Mouse (Mus musculus): ENCODE measurements around the gene Usp10.

Usp10 gene

GRCm38 (mm10) chr8:119952747-119953146 is 42.6 kb downstream of the Usp10 start:
- CTCF ChIA-PET = no interaction called here

GRCm38 (mm10) chr8:119955333-119955732 is 45.2 kb downstream of the Usp10 start:
- CTCF ChIA-PET = no interaction called here

GRCm38 (mm10) chr8:119958076-119958475 is 47.9 kb downstream of the Usp10 start:
- CTCF ChIA-PET = interaction anchor here (0.6 kb wide), 1 partner anchor 72 kb away, joined by 3 read pairs; no protein-coding TSS in a partner anchor

- CTCF ChIA-PET = no interaction called here
Measured at GRCm38 (mm10) chr8:119960531-119961104, 50.5 kb downstream of the Usp10 start.

- CTCF ChIA-PET = no interaction called here
Measured at GRCm38 (mm10) chr8:119964859-119965258, 54.7 kb downstream of the Usp10 start.

- CTCF ChIA-PET = no interaction called here
Measured at GRCm38 (mm10) chr8:119967435-119967834, 57.3 kb downstream of the Usp10 start.

GRCm38 (mm10) chr8:119970169-119970568 is 60.0 kb downstream of the Usp10 start:
- CTCF ChIA-PET = no interaction called here

- CTCF ChIA-PET = no interaction called here
Measured at GRCm38 (mm10) chr8:119972558-119972957, 62.4 kb downstream of the Usp10 start.

GRCm38 (mm10) chr8:119978770-119979381 is 68.7 kb downstream of the Usp10 start:
- CTCF ChIA-PET = no interaction called here

- CTCF ChIA-PET = no interaction called here
Measured at GRCm38 (mm10) chr8:119981253-119981652, 71.1 kb downstream of the Usp10 start.

- CTCF ChIA-PET = interaction anchor here (0.5 kb wide), 1 partner anchor 94 kb away, joined by 5 read pairs; no protein-coding TSS in a partner anchor
Measured at GRCm38 (mm10) chr8:119984085-119984484, 73.9 kb downstream of the Usp10 start.

GRCm38 (mm10) chr8:119986174-119986573 is 76.0 kb downstream of the Usp10 start:
- CTCF ChIA-PET = interaction anchor here (0.6 kb wide), 1 partner anchor 674 kb away, joined by 3 read pairs; no protein-coding TSS in a partner anchor

- CTCF ChIA-PET = no interaction called here
Measured at GRCm38 (mm10) chr8:119988087-119988486, 77.9 kb downstream of the Usp10 start.

- CTCF ChIA-PET = no interaction called here
Measured at GRCm38 (mm10) chr8:119992249-119992648, 82.1 kb downstream of the Usp10 start, which contains the start of gene Crispld2. Gene Crispld2, plus strand, starts transcription at chr8:119992438.

GRCm38 (mm10) chr8:119994114-119994513 is 84.0 kb downstream of the Usp10 start:
- CTCF ChIA-PET = no interaction called here

GRCm38 (mm10) chr8:119994556-119994955 is 84.4 kb downstream of the Usp10 start:
- CTCF ChIA-PET = no interaction called here

GRCm38 (mm10) chr8:119997266-119997665 is 87.1 kb downstream of the Usp10 start:
- CTCF ChIA-PET = no interaction called here

- CTCF ChIA-PET = no interaction called here
Measured at GRCm38 (mm10) chr8:120000461-120000860, 90.3 kb downstream of the Usp10 start.

GRCm38 (mm10) chr8:120001712-120002111 is 91.6 kb downstream of the Usp10 start:
- CTCF ChIA-PET = no interaction called here

- CTCF ChIA-PET = no interaction called here
Measured at GRCm38 (mm10) chr8:120002348-120002747, 92.2 kb downstream of the Usp10 start.

GRCm38 (mm10) chr8:120004154-120004702 is 94.1 kb downstream of the Usp10 start:
- CTCF ChIA-PET = no interaction called here

GRCm38 (mm10) chr8:120004705-120005381 is 94.7 kb downstream of the Usp10 start:
- CTCF ChIA-PET = no interaction called here

GRCm38 (mm10) chr8:120006645-120007160 is 96.5 kb downstream of the Usp10 start:
- CTCF ChIA-PET = no interaction called here
